Mouse (Mus musculus) hindlimb bud, embryonic 11.5 days (tissue): ENCODE measurements around the gene Ykt6.
"Not testable (repeated sequence)": the region's sequence is repeated elsewhere in the genome, so short reads cannot be mapped to it uniquely, and the experiment has no call there.

ENCODE experiments used
- DNase-seq: peaks from one replicate; pipeline ENCODE4 v3.0.0-alpha.2; 2012; ENCODE audit warnings: low read depth, low spot score; ENCODE audit errors: extremely low spot score

Gene Ykt6

DNA sequence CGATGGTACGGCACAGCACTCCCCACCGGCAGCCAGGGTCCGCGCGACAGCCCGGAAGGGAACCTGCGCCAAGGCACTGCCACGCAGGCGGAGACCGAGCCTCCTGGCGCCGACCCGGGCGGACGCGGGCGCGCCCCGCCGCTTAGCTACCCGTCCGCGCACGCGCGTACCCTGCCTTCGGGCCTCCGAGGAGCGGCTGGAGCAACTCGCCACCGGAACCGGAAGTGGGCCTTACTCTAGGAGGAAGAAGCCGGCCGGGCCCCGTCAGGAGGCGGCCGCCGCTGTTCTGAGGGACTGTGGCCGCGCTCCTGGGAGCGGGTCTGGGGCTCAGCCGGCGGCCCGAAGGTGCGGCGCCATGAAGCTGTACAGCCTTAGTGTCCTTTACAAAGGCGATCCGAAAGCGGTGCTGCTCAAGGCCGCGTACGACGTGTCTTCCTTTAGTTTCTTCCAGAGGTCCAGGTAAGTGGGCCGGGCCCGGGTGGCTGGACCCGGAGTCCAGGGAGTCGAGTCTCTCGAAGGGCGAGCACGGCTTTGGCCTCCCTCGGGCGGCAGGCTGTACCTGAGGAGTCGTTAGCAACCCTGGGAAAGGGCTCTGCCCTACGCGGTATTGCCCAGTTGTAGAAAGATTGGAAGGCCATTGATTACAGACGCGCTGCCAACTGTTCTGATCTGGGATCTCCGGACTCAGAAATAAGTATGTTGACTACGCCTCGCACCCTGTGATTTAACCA is at the start of gene Ykt6:
Ykt6 (plus strand) TSS at position 148 of the 731 bp plus-strand sequence.
- DNase-seq: peak; percentile 79

DNA sequence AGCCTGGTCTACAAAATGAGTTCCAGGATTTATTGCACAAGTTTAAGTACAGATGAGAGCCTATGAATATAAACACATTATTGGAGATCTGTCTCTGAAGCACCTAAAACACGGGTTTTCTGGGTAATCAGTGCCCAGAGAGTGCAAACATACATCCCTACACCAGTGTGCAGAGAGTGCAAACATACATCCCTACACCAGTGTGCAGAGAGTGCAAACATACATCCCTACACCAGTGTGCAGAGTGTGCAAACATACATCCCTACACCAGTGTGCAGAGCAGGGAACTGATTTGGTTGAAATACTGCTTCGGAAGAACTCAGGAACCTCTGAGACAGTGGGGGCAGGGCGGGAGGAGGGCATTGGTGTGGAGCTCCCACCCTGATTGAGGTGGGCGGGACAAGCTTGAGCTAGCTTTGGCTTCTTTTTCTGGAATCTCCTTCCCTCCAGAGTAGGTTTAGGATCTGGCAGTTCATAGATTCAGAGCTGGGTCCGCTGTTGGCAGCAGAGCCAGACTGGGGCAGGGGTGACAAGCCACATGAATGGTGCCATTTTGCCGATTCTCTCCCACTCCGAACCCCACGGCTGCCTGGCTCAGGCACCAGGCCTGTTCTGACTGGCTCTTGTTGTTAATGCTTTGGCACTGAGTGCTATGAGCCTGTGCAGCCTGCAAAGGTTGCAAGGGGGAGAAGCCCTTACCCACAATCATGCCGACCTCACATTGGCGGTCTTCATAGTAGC is 49.5 kb upstream of the Ykt6 start:
- no peak for DNase-seq

DNA sequence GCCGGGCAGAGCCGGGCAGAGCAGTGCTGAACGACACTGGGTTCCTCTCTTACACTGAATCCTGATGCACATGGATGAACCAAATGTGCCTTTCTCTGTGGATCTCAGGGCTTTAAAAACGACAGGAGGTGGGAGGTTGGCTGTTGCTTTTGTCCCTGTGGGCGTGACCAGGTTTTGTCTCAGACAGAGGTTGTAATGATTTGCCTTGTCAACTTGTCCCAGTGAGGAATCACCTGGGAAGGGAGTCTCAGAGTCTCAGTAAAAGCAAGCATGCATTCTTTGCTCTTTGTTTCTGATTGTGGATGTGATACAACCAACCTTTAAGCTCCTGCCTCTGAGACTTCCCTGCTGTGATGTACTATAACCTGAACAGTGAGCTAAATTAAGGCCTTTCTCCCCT is 48.4 kb upstream of the Ykt6 start:
- no peak for DNase-seq

DNA sequence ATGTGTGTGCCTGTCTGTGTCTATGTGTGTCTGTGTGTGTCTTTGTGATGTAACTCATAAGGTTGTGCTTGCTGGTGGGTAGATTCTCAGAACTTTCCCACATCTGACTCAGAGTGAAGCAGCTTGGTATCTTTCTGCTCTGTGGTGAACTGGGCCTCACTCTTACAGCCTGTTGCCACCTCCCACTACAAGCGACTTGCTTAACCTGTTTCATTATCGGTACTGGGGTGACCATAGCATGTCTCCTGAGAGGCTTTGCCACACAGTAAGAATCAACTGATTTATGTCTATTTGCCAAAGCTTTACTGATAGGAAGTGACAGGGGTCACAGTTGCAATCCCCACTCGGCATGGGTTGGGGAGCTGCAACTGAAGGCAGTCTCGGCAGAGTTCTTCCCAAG is 46.9 kb upstream of the Ykt6 start:
- no peak for DNase-seq

DNA sequence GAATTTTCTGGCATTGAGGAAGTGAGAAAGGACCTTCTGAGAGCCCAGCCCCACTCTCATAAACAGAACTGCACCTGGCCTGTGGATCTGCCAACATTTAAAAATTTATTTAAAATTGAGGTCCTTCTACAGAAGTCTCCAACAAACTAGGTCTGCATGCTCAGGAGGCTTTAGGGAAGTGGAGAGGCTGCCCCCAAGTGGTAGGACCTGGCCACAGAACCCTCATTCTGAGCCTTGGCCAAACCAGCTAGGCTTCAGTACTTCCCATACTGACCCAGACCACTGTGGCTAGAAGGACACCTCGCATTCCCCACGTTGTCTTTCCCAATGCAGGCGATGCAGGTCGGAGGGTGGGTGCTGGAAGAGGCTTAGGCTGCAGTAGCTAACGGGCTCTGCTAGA is 42.9 kb upstream of the Ykt6 start:
- DNase-seq: no peak

DNA sequence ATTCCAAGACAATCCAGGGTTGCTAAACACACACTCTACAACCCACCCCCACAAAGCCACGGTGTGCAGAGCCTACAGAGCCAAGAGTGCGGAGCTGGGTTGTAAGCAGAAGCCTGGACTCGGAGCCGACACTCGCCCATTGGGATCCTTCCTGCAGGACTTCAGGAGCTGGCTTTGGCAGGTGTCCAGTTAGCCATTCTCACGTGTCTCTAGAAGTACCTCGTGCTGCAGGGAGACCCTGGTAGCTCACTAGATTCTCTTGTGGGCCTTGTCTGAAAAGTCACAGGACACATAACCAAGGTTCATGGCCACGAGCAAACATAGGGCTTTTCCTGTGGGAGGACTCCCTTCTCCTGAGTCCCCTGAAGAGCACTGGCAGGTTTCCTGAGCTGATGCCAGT is 42.2 kb upstream of the Ykt6 start:
- DNase-seq: no peak

DNA sequence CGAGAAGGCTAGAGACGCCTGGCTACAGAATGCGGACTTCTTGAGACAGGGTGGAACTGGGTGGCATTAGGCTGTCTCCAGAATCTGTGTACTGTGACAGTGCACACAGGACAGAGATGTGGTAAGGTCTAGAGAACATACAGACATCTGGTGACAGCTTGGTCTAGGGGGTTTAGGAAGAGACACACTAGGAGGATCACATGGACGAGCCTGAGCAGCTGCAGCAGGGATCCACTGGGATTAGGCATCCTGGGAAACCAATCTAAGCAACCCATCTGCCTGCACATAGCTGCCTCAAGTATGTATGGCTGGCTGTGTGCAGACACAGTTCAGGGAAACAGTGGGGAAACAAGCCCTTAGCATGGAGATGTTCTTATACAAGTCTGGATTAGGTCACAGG is 41.6 kb upstream of the Ykt6 start:
- no peak for DNase-seq

DNA sequence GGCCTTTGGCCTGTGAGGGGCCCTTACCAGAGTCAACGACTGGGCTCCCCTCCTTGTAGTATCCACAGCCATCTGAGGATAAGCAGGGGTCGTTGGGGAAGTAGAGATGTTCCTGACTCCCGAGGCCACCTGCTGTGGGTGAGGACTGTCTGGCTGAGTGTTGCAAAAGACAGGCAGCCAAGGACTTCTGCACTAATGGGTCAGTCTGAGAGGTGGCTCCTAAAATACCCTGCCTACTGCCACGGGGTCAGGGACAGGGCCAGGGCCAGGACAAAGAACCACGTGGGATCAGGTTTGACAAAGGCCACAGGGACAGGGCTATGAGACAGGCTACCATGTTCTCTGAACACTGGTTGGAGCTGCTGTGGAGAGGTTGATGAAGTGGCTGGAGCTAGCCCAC is 40.6 kb upstream of the Ykt6 start:
- no peak for DNase-seq

DNA sequence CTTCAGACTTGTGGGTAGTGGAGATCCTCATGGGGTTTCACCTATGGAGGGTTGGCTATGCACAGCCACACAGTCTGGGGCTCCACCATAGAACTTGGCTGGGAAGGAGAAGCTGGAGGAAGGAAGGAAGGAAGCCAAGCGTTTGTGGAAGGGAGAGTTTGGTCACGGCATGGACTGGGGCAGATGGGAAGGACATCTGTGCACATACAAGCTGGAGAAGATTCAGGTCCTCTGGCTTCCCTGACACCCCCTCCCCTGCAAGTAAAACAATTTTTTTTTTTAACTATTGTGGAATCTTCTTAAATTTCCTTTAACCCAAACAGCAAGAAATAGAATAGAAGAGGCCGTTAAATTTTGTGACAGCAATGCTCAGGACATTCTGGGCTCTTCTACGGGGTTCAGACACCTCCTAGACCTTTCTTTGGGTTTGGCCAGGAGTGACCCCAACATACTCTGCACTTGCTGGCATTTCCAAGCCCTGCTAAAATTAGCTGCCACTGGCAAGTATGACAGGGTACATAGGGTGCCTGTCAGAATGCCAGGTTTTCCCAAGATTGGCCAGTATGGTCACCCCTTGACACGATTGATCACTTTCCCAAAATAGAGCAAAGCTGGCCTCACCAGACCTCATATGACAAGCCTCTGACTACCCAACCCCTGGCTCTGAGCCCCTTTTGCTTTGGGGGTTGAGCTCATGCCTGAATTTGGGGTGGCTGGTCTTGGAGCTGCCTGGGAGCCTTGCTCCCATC is 39.9 kb upstream of the Ykt6 start:
- DNase-seq: no peak

DNA sequence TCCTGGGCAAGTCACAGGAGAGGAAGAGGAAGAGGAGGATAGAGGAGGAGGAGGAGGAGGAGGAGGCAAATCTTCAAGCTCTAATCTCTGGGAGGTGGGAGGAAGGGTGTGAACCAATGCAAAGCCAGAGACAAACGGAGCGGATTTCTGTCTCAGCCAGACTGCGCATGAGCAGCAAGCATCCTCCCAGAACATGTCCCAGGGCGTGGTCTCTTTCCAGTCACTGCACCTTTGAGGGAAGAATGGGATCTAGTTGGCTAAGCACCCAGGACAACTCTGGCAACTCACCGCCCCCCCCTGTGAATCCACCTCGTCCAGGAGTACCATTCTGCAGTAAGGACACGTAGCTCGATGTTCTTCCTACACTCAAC is 39.3 kb upstream of the Ykt6 start:
- no peak for DNase-seq

DNA sequence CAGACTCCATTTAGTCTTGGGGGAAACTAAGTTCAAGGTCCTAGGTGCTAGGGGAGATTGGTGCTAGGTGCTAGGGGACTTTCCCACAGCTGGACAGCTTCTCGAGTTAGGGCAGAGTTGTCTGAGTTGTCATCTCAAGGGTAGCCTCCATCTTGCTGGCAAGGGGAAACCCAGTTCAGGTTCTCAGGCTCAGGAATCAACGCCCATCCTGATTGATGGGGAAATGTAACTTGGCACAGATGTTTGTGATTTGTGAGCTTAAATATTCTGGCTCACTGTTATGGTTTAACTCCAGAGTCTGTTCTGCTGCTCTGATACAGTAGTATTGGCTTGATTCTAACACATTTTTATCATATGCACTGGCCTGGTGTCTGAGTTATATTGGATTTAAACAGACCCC is 37.4 kb upstream of the Ykt6 start:
- DNase-seq: no peak

DNA sequence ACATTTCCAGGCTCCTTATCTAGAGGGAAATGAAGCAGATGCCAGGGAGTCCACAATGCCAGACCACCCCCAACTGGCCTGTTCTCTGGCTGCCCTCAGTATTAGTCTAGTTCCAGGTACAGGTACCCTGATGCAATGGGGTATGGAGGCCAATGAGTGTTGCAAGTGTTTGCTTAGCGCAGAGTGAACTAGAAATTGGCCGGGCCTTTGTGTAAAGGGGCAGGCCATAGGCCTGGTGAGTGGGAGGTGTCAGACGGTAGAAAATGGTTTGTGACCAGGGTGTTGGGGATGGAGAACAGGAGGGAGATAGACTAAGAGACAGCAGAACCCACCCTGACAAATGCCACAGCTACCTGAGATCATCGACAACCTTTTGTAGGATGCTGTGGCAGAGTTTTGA is 35.9 kb upstream of the Ykt6 start:
- DNase-seq: no peak

DNA sequence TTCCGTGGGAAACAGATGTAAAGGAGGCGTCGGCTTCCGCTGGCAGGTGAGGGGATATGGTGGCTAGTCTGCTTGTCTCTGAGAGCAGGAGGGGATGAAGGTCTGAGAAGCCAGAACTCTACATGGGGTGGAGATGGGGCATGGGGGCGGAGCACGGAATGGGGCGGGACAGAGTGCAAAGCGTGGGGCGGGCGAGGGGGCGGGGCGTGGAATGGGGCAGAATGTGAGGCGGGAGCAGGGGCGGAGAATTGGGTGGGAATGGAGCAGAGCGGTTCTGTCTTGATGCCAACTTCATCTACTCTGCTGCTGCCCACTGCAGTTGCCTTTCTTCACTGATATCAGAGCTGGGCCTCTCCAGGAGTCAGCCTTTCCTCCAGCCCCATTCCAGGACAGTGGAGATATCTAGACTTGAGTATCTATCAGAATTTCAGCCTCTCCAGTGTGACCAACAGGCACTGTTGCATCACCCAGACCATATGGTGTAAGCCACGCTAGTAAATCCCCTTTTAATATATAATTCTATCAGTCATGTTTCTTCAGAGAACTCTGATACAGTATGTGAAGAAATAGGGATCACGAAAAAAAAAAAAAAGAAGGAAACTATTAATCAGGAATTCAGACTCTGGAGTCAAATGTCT is 35.1 kb upstream of the Ykt6 start:
- DNase-seq: no peak

DNA sequence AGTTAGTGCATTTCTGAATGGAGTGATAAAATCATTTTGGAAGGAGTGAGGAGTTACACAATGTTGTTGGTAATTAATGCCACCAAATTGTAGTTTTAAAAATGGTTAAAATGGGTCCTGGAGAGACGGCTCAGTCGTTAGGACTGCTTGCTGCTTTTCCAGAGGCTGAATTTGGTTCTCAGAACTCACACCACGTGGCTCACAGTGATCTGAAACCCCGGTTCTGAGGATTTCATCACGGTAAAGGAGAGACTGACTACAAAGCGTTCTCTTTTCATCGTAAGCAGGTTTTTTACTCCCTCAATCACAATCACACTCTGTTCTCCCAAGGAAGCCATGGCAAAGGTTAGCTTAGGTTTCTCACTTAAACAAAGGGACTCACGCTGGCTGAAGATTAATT is 30.8 kb upstream of the Ykt6 start:
- DNase-seq: no peak

DNA sequence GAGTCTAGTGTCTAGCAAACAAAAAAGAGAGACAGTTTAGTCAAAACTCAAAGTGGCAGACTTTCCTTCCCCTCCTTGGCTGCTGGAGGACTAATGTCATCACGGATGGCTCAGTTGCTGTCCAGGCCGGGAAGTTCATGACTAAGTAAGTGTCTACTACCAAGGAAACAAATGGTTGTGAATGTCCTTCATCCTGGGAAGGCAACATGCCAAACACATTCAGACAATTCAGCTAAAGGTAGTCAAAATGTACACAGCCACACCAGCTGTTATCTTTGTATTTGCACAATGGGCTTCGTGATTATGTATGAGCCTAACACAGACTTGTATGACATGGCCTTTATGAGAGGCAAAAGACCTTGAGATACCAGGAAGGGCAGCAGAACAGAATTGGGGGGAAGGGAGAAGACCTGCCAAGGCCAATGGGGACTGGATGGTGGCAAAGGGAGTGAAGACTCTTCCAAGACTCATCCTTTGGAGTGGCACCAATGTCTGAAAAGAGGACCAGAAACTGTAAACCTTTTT is 28.7 kb upstream of the Ykt6 start:
- no peak for DNase-seq

DNA sequence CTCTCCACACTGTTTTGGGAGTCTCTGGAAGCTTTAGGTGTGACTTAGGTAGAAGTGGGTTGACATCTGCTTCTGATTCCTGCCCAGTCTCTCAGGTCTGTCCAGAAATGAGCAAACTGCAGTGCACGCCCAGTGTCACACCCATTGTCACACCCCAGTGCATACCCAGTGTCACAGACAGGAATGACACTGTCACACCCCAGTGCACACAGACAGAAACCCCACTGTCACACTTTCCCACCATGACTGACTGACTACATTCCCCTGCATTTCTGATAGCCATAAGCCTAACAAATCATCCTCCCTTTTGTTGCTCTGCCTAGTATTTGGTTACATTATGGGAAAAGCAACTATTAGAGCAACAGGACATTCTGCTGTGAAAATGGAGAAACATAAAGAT is 24.9 kb upstream of the Ykt6 start:
- DNase-seq: no peak

DNA sequence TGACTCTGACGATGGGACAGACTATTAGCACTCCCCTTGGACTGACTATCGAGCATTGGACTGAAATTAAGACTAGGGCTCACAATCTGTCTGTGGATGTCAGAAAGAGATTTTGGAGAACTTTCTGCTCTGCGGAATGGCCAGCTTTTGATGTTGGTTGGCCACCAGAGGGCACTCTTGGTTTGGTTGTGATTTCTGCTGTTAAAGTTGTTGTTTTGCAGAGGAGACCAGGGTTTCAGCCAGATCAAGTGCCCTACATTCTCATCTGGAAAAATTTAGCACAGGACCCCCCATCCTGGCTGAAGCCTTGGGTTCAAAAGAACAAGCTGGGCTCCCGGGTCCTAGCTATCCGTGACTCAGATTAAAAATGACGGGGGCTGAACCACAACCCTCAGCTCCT is 23.5 kb upstream of the Ykt6 start:
- DNase-seq: not testable (repeated sequence)

DNA sequence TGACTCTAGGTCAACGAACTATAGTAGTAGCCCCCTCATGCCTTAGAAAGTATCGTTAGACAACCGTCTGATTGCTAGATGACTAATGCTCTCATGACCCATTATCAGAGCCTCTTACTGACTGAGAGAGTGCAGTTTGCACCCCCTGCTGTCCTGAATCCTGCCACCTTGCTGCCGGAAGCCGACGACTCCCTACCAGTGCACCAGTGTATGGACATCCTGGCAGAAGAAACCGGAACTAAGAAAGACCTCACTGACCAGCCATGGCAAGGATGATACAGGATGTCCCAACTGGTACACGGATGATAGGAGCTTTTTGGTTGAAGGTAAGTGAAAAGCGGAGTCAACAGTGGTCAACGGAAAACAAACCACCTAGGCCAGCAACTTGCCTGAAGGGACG is 21.0 kb upstream of the Ykt6 start:
- not testable (repeated sequence) for DNase-seq

DNA sequence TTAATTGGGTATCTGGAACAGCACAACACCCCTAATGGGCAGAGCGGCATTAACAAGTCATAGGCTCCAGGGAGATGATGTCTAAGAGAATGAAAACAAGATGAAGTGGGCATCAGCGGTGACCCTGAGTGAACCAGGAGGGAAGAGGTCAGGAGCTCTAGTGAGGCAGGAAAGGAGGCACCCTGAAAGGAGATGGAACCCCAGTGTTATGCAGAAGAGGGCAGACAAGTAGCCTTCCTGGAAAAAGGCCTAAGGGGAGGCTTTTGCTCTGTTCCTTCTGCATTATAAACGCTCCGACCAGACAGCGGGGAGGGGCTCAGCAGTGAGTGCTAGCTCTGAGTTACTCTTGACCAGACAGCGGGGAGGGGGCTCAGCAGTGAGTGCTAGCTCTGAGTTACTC is 12.5 kb upstream of the Ykt6 start:
- DNase-seq: no peak

DNA sequence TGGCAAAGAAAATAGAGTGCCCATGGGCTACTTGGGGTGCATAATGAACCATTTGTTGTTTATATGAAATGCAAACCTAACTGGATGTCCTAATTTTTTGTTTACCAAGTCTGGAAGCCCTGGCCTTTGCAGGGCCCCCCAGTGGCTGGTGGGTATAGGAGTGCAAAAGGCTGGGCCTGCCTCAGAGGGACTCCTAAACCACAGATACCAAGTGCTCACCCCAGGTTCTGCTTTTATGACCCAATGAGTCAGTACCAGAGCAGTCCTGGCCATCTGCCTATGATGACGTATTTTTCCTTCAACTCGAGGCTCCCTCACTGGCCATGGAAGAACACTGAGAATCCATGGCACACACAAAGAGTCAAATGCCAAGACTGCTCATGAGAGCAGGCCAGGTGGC is 10.4 kb upstream of the Ykt6 start:
- no peak for DNase-seq

DNA sequence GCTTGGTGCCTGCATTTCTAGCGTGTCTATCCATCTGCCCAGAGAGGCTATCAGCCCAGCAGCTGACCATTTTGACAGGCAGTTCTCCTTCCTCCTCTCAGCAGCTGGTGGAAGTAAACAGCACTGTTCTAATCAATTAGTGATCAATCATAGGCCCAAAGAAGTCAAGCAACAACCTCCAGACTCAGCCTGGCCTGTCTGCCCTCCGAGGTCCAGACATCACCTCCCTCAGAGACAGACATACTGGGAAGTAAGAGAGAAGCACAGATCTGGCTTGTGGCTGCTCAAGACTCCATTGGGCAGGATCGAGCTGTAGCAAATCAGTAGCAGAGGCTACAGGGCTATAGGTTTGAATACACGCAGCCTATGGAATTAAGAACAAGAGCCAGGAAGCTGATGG is 7.7 kb upstream of the Ykt6 start:
- no peak for DNase-seq
